Mouse (Mus musculus): ENCODE results near the gene Dusp1. TPM values are rescaled to one million over a fixed set of nuclear protein-coding genes. Genes with fewer than 3 reads are reported as not detected.
A peak's percentile ranks its signal among the peaks of the same experiment; 100 is the strongest.

Dusp1 gene
- polyA plus RNA-seq, 1 experiment from 2014 or later = 35.5 TPM

DNA sequence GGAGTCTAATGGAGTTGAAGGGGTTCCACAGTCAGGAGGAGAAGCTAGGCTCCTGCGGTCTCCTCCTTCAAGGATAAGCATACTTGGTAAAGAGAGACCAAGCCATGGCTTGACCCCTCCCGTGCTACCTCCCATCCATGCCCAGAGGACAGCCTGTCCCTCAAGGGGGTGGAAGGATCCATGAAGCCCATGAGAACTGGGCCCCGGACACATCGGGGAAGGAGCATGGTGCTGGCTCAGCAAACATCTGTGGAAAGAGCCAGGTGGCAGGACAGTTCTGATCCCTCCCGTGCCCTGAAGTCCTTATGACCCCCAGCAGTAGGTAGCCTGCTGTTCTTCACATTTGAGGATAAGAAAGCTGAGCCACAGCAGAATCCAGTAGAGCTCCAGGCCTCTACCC, 98.5 kb downstream of the Dusp1 start:
- Histone ChIP-seq H3K4me3 (no peak overlapping the region), H3K4me1 (replicated peaks) (peaks cover 3% of the 10 kb centered on the region), H3K4me2 (no peak overlapping the region), H3K36me3 (no peaks in the 10 kb centered on the region), H3K9me3 (no peaks in the 10 kb centered on the region), H3K27me3 (peaks cover 25% of the 10 kb centered on the region), H3K9ac (no peak overlapping the region), H3K27ac (no peak overlapping the region)
- no peak for ATAC-seq (ENCODE audit: low FRiP score)
- 88% methylated on average over 5 of the region's 5 CpGs for WGBS

DNA sequence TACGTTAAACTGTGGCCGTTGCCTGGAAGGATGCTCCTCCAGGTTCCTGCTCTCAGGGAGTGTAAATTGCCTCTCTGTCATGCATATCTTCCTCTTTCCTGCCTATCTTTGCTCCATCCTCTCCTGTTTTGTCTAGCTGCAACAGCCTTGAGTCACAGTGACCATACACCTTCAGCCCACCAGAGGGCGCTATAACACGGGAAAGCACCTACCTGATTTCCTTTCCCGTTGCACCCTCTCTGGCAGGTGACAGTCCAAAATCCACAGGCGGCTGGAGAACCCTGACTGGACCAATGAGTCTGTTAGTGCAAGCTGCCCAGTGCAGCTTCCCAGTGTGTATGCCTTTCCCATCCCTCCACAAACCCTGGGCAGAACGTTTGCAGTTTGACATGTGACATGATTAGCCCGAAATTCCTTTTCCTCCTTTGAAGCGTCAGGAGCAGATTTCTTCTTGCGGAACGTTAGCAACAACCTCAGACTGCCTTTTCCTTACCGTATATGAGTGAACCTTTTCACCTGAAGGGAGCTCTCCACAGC, 99.2 kb downstream of the Dusp1 start:
- Histone ChIP-seq H3K36me3 (no peaks in the 10 kb centered on the region), H3K27ac (no peak overlapping the region), H3K9ac (peak overlapping the region; percentile 51), H3K4me1 (replicated peaks) (peaks cover 3% of the 10 kb centered on the region), H3K4me2 (no peak overlapping the region), H3K4me3 (no peak overlapping the region), H3K27me3 (peaks cover 25% of the 10 kb centered on the region), H3K9me3 (no peaks in the 10 kb centered on the region)
- WGBS = 33% methylated on average over 12 of the region's 12 CpGs
- no peak for ATAC-seq (ENCODE audit: low FRiP score)

DNA sequence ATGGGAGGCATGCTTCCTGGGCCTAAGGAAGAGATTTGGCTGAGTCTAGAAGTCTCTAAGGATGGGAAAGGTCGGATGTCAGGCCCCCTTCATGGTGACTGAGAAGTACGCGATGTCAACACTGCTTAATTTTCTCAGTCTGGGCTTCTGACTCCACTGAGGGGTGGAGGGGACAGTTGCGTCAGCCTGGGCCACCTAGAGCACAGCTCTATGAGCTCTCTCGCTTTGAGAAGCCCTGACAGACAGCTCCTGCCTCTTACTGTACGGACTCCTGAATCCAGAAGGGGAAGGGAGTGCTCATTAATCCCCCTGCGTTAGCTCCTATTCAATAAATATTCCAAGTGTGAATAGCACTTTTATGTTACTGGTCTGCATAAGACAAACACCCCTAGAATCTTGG, 103.9 kb downstream of the Dusp1 start:
- H3K9me3 ChIP-seq = no peaks in the 10 kb centered on the region
- H3K4me3 ChIP-seq = no peak overlapping the region
- H3K4me2 ChIP-seq = no peak overlapping the region
- H3K27ac ChIP-seq = no peak overlapping the region
- ATAC-seq (ENCODE audit: low FRiP score) = no peak
- H3K9ac ChIP-seq = no peak overlapping the region
- 68% methylated on average over 7 of the region's 7 CpGs for WGBS
- 0 out of 2 replicates have a peak, but pooled peaks cover 2% of the 10 kb centered on the region for H3K27me3 ChIP-seq
- H3K4me1 ChIP-seq (replicated peaks) = no peaks in the 10 kb centered on the region
- no peaks in the 10 kb centered on the region for H3K36me3 ChIP-seq

DNA sequence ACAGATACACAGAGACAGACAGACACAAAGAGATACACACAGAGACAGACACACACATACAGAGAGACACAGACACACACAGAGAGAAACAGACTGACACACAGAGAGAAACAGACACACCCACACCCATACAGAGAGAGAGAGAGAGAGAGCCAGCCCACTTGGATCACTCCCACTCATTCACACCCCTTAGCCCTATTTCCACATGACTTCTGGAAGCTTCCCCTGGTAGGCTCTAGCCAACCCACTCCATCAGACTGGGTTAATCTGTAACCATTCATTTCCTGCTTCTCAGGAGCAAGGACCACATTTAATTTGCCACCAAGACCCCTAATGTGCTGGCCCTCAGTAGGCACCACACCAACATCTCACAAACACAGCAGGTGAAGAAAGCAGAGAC, 104.4 kb downstream of the Dusp1 start:
- Histone ChIP-seq H3K4me1 (replicated peaks) (no peaks in the 10 kb centered on the region), H3K9me3 (no peaks in the 10 kb centered on the region)

More for the DNA sequence above, 104.4 kb downstream of the Dusp1 start:
- H3K27ac ChIP-seq = no peak overlapping the region
- H3K4me3 ChIP-seq = no peak overlapping the region
- H3K9ac ChIP-seq = no peak overlapping the region
- no peak overlapping the region for H3K4me2 ChIP-seq
- no peaks in the 10 kb centered on the region for H3K27me3 ChIP-seq
- no peak for ATAC-seq (ENCODE audit: low FRiP score)
- H3K36me3 ChIP-seq = no peaks in the 10 kb centered on the region

Small RNAs within 50 kb of the gene (microRNA-seq; reads per million reads assigned to microRNA genes)
- not detected for gene Gm22420

Other genes starting within 250 kb of the Dusp1 start
- gene Neurl1b, start 147.3 kb downstream of the Dusp1 start, polyA plus RNA-seq (2015; fragmentation: Nextera tagmentation; extraction: Ambion mirVana) = 0.78 and 1.0 TPM in 2 replicates
- gene Ergic1, start 639 bp downstream of the Dusp1 start, polyA plus RNA-seq (2015; fragmentation: Nextera tagmentation; extraction: Ambion mirVana) = 86.8 and 90.1 TPM in 2 replicates
- gene Atp6v0e, start 101.1 kb upstream of the Dusp1 start, polyA plus RNA-seq (2015; fragmentation: Nextera tagmentation; extraction: Ambion mirVana) = 107 and 114 TPM in 2 replicates
- gene Crebrf, start 153.5 kb upstream of the Dusp1 start, polyA plus RNA-seq (2015; fragmentation: Nextera tagmentation; extraction: Ambion mirVana) = 15.2 and 15.3 TPM in 2 replicates
- 50.3 and 60.7 TPM in 2 replicates for gene Bnip1, start 218.9 kb upstream of the Dusp1 start, polyA plus RNA-seq (2015; fragmentation: Nextera tagmentation; extraction: Ambion mirVana)

Data from hindbrain, embryonic 13.5 days (tissue).